Mouse (Mus musculus) activated CD4-positive, CD25-positive, alpha-beta regulatory T cell, adult 9 weeks (primary cell): ENCODE results near the gene Reck. TPM values are rescaled to one million over a fixed set of nuclear protein-coding genes. Genes with fewer than 3 reads are reported as not detected.

Experiments
- polyA plus RNA-seq: library from polyadenylated mRNA; unstranded; fragments of 100-300 nt; shearing (Covaris generic); gene quantifications from one replicate; pipeline ENCODE4 v1.2.1, GENCODE M21; 2017

Gene Reck
- polyA plus RNA-seq = 4.2 TPM

GRCm38 (mm10) chr4:43875160-43875918, at the start of gene Reck:
Gene Reck, plus strand, starts transcription at chr4:43875530.

GRCm38 (mm10) chr4:43840101-43840500, 35.2 kb upstream of the Reck start, which contains the start of gene Olfr157:
Gene Olfr157, minus strand, starts transcription at chr4:43840201.

GRCm38 (mm10) chr4:43851265-43851664, 24.1 kb upstream of the Reck start, which contains the start of gene Olfr155:
Gene Olfr155, plus strand, starts transcription at chr4:43851565.

GRCm38 (mm10) chr4:43957292-43957845, 82.0 kb downstream of the Reck start, which contains the start of gene Glipr2:
Gene Glipr2, plus strand, starts transcription at chr4:43957401.

GRCm38 (mm10) chr4:43983181-43983580, 107.9 kb downstream of the Reck start, which contains the start of gene Ccin:
Gene Ccin, plus strand, starts transcription at chr4:43983483.

Other genes starting within 250 kb of the Reck start
- gene Npr2, start 243.6 kb upstream of the Reck start, polyA plus RNA-seq = not detected
- gene Spag8, start 221.9 kb upstream of the Reck start, polyA plus RNA-seq = 0.38 TPM
- 70.9 TPM for gene Hint2, start 219.1 kb upstream of the Reck start, polyA plus RNA-seq
- 0.83 TPM for gene Tmem8b, start 206.6 kb upstream of the Reck start, polyA plus RNA-seq
- 1.4 TPM for gene Fam221b, start 206.4 kb upstream of the Reck start, polyA plus RNA-seq
- not detected for gene Olfr70, start 174.7 kb upstream of the Reck start, polyA plus RNA-seq
- gene Olfr71, start 165.3 kb upstream of the Reck start, polyA plus RNA-seq = not detected
- gene Hrct1, start 148.3 kb upstream of the Reck start, polyA plus RNA-seq = not detected
- gene Spaar, start 145.5 kb upstream of the Reck start, polyA plus RNA-seq = not detected
- not detected for gene Olfr159, start 104.5 kb upstream of the Reck start, polyA plus RNA-seq
- gene Olfr156, start 51.6 kb upstream of the Reck start, polyA plus RNA-seq = not detected
- gene Olfr157, start 35.3 kb upstream of the Reck start, polyA plus RNA-seq = 0.12 TPM
- not detected for gene Olfr155, start 24.0 kb upstream of the Reck start, polyA plus RNA-seq
- gene Glipr2, start 81.9 kb downstream of the Reck start, polyA plus RNA-seq = 234 TPM
- not detected for gene Ccin, start 108.0 kb downstream of the Reck start, polyA plus RNA-seq
- gene Clta, start 128.9 kb downstream of the Reck start, polyA plus RNA-seq = 112 TPM
- gene Gne, start 208.6 kb downstream of the Reck start, polyA plus RNA-seq = 48.6 TPM